Comparison of ENCODE assay signal across 25 mouse cellular contexts in the genomic region with DNA sequence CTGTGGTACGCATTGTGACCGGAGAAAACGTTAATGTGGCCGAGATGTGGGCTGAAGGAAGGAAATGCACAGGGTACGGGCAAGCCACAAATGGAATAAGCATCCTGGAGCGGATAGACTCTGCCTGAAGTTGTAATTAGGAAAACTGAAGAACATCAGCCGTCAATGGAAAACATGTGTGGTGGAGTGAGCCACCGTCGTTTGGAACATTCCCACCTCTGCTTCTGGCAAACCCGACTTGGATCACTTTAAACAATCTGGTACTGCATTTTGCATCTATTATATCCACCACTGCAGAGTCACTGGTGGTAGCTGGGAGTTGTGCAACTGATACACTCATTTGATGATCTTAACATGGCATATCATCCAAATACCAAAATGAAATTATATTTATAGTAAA.
DNase-seq lines count a peak whose midpoint lies in the region; ATAC-seq lines count a peak whose summit lies in the region.
"Had no signal": no experiment of that assay in that cellular context is flagged by ENCODE, and none has a peak within 500 bp of the region (broad histone marks: within the 10 kb centered on the region; RNA-seq: fewer than 3 reads in every experiment).

No protein-coding gene starts in this region.

- no peak overlapping the region for H3K4me2 ChIP-seq in embryonic facial prominence, embryonic 14.5 days (ENCODE audit: low read depth, low read length)
- H3K4me2 ChIP-seq: embryonic facial prominence, embryonic 15.5 days; hindbrain, embryonic 12.5 days; kidney, embryonic 15.5 days; limb, embryonic 13.5 days; lung, embryonic 15.5 days; midbrain, embryonic 13.5 days had no signal

- H3K9me3 ChIP-seq in embryonic facial prominence, embryonic 14.5 days (ENCODE audit: control insufficient read depth, low read length) = no peaks in the 10 kb centered on the region
- no peaks in the 10 kb centered on the region for H3K9me3 ChIP-seq in limb, embryonic 10.5 days (replicated peaks)
- H3K9me3 ChIP-seq: embryonic facial prominence, embryonic 15.5 days; hindbrain, embryonic 12.5 days; kidney, embryonic 15.5 days; limb, embryonic 13.5 days; lung, embryonic 15.5 days; megakaryocyte, embryonic 14.5 days; midbrain, embryonic 13.5 days had no signal

- 0 out of 2 replicates have a peak, but pooled peaks cover 8% of the 10 kb centered on the region for H3K4me1 ChIP-seq in embryonic facial prominence, embryonic 14.5 days (ENCODE audit: control insufficient read depth, insufficient read depth, low read length)
- H3K4me1 ChIP-seq in limb, embryonic 10.5 days = peaks cover 24% of the 10 kb centered on the region
- H3K4me1 ChIP-seq: hindbrain, embryonic 12.5 days; kidney, embryonic 15.5 days; megakaryocyte, embryonic 14.5 days; midbrain, embryonic 13.5 days had no signal

- no peaks in the 10 kb centered on the region for H3K27me3 ChIP-seq in embryonic facial prominence, embryonic 14.5 days (replicated peaks; ENCODE audit: control insufficient read depth, insufficient read depth, low read length)
- no peaks in the 10 kb centered on the region for H3K27me3 ChIP-seq in limb, embryonic 10.5 days (ENCODE audit: low read depth, poor library complexity, severe bottlenecking)
- H3K27me3 ChIP-seq: embryonic facial prominence, embryonic 15.5 days; hindbrain, embryonic 12.5 days; kidney, embryonic 15.5 days; limb, embryonic 13.5 days; lung, embryonic 15.5 days; megakaryocyte, embryonic 14.5 days; midbrain, embryonic 13.5 days had no signal

- ATAC-seq in embryonic facial prominence, embryonic 14.5 days (ENCODE audit: low read depth) = 0 out of 2 replicates have a peak, but pooled peaks have one; percentile 44
- ATAC-seq: forebrain, embryonic 16.5 days; midbrain, embryonic 13.5 days had no signal

- no peak overlapping the region for H3K4me3 ChIP-seq in embryonic facial prominence, embryonic 14.5 days (ENCODE audit: low read depth, low read length)
- no peak overlapping the region for H3K4me3 ChIP-seq in limb, embryonic 10.5 days
- H3K4me3 ChIP-seq: embryonic facial prominence, embryonic 15.5 days; hindbrain, embryonic 12.5 days; kidney, embryonic 15.5 days; limb, embryonic 13.5 days; lung, embryonic 15.5 days; megakaryocyte, embryonic 14.5 days; midbrain, embryonic 13.5 days had no signal

- peak; percentile 9 for DNase-seq in embryo, embryonic 11 days
- DNase-seq in embryo, embryonic 10 days (ENCODE audit: low spot score) = no peak
- peak; percentile 14 to 58 for DNase-seq in layer of hippocampus, adult 18-20 months (ENCODE audit: low spot score in 2 of 2)
- no peak for DNase-seq in layer of hippocampus, postnatal 36 days
- DNase-seq in embryonic facial prominence, embryonic 14.5 days (ENCODE audit: low spot score) = peak; percentile 55
- DNase-seq in limb, embryonic 10.5 days (ENCODE audit: low spot score) = peak; percentile 48
- DNase-seq in liver = no peak
- no peak for DNase-seq in spleen, postnatal 4 days (ENCODE audit: low spot score in 2 of 2)
- DNase-seq: adrenal gland, postnatal 14 days; cerebellum, adult 9-10 months; kidney, adult 11 months; kidney, postnatal 4 days; lung, postnatal 36 days; retina, postnatal 1 day; right cerebral cortex, postnatal 25 days; thymus, postnatal 36 days had no signal

- H3K27ac ChIP-seq in embryonic facial prominence, embryonic 14.5 days (replicated peaks; ENCODE audit: low read depth, low read length) = no peak overlapping the region
- no peak overlapping the region for H3K27ac ChIP-seq in limb, embryonic 10.5 days
- H3K27ac ChIP-seq: embryonic facial prominence, embryonic 15.5 days; hindbrain, embryonic 12.5 days; kidney, embryonic 15.5 days; limb, embryonic 13.5 days; liver, embryonic 14.5 days; lung, embryonic 15.5 days; midbrain, embryonic 13.5 days had no signal

- H3K9ac ChIP-seq in embryonic facial prominence, embryonic 14.5 days (ENCODE audit: low read depth, low read length) = no peak overlapping the region
- H3K9ac ChIP-seq: embryonic facial prominence, embryonic 15.5 days; hindbrain, embryonic 12.5 days; kidney, embryonic 15.5 days; limb, embryonic 13.5 days; liver, embryonic 14.5 days; lung, embryonic 15.5 days; midbrain, embryonic 13.5 days had no signal

- WGBS in embryonic facial prominence, embryonic 14.5 days = 41% methylated on average over 10 of the region's 10 CpGs
- 35% methylated on average over 10 of the region's 10 CpGs for WGBS in limb, embryonic 10.5 days

- 0 out of 2 replicates have a peak, but pooled peaks cover 4% of the 10 kb centered on the region for H3K36me3 ChIP-seq in embryonic facial prominence, embryonic 14.5 days (ENCODE audit: control insufficient read depth, insufficient read depth, low read length)
- H3K36me3 ChIP-seq in limb, embryonic 10.5 days = no peaks in the 10 kb centered on the region
- H3K36me3 ChIP-seq: embryonic facial prominence, embryonic 15.5 days; hindbrain, embryonic 12.5 days; limb, embryonic 13.5 days; lung, embryonic 15.5 days; midbrain, embryonic 13.5 days had no signal

Comparison
In these comparisons a context has a peak if more than half of its experiments do, and no peak if none do; other contexts are left out.
1. DNase-seq: peak in embryo, embryonic 11 days (single experiment), layer of hippocampus, adult 18-20 months (2 of 2), embryonic facial prominence, embryonic 14.5 days (single experiment) and limb, embryonic 10.5 days (single experiment); none in embryo, embryonic 10 days (single experiment), layer of hippocampus, postnatal 36 days (0 of 2), liver (single experiment) and spleen, postnatal 4 days (0 of 2).